Mouse (Mus musculus): Measurements from ENCODE around the gene Pcdh20. TPM values are rescaled to one million over a fixed set of nuclear protein-coding genes. Genes with fewer than 3 reads are reported as not detected.

The Pcdh20 gene
- polyA plus RNA-seq (2012; ENCODE audit: insufficient read depth, insufficient read length, low replicate concordance, missing spikeins): not detected in 2 replicates

DNA sequence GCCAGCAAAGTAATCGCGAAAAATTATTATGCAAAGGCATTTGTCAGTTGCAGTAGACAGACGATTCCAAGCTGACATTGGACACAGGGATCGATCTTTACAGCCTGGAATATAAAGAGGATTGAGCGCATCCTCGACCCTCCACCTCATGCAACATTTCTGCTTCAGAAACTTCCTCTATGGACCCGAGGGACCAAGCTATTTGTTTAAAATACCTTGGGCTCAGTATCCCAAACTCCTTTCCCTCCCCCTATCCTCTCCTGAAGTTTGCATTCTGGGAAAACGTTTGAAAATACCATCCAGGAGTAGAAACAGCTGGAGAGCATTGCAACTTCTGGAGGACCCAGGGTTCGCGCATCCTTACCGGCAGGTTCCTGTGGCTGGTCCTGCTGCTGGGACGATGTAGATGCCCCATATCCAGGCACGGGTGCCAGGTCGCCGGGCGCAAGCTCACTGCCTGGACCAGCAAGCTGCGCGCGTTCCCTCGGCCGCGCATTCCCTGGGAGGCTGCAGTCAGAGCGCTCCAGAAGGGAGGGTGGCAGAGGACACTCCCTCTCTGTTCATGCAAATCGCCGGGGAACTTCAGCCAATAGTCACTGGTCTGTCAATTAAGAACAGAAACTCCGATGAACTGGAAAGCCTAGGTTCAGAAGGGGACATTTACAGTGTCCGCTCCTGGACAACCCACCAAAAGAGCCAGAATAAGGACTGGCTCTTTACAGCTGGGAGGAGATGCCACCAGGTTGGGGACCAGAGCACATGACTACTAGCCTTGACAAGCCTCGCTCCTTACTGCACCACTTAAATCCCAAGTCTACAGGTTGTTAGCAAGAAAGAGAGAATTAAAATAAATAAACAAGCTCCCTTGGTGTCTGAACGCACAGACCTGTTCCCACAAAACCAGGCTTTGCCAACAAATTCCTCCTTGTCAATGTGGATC lies at the start of gene Pcdh20:
Gene Pcdh20 (minus strand): TSS at position 902 of the 940 bp plus-strand sequence.
- no peak for TF ChIP-seq POLR2A (IDR thresholded peaks at IDR 0.05; ENCODE audit: insufficient read depth, low read depth, low read length)
- no peak for TF ChIP-seq CTCF (IDR thresholded peaks at IDR 0.05; ENCODE audit: insufficient read depth, low read depth, low read length)
- 2% methylated on average over 29 of the region's 29 CpGs for WGBS
- Histone ChIP-seq H3K27ac (ENCODE audit: insufficient read depth, low read depth, low read length) (peak within 1 kb of the TSS; percentile 53; the same call in 1 of the 2 replicates), H3K4me3 (ENCODE audit: insufficient read depth, low read depth, low read length) (peak within 1 kb of the TSS; percentile 77), H3K4me1 (ENCODE audit: control insufficient read depth, insufficient read depth, low read length) (peaks cover 5% of the 10 kb centered on the region; the same call in 1 of the 2 replicates)

DNA sequence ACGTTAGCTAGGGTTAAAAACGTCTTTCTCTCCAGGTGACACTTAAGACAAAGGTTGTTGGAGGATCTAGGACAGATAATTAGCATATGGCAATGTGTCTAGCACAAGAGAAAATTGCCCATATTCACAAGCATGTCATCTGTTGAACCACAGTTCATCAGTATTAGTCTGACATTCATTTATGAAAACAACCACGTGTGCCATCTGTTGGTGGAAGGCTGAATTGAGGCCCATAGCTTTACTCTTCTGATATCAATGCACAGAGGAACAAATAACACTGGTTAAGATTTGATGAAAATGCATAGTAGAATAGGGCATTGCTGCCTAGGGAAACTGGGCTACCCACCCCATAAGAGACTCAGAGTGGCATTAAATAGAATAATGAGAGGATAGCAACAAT lies 8.7 kb upstream of the Pcdh20 start:
- Histone ChIP-seq H3K4me1 (ENCODE audit: control insufficient read depth, insufficient read depth, low read length) (no peaks in the 10 kb centered on the region), H3K27ac (ENCODE audit: insufficient read depth, low read depth, low read length) (no peak overlapping the region), H3K4me3 (ENCODE audit: insufficient read depth, low read depth, low read length) (no peak overlapping the region)
- WGBS: 39% methylated on average over 3 of the region's 3 CpGs
- TF ChIP-seq POLR2A (IDR thresholded peaks at IDR 0.05; ENCODE audit: insufficient read depth, low read depth, low read length): no peak
- no peak for TF ChIP-seq CTCF (IDR thresholded peaks at IDR 0.05; ENCODE audit: insufficient read depth, low read depth, low read length)

DNA sequence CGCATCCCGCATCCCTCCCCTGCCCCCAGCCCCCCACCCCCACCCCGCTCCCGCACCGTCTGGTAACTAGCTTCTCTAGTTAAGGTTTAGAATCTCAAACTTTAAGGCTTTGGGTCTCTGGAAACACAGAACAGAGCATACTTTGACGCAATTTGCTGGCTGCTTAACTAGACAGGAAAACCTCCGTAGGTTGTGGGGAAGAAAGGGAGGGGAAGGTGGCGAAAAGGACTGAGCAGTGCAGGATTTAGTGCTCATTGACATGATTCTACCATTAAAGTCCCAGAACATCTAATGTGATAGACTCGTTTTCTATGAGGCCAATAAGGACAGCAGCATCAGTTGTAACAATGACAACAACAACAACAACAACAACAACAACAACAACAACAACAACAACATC lies 1.2 kb downstream of the Pcdh20 start:
- H3K4me1 ChIP-seq (ENCODE audit: control insufficient read depth, insufficient read depth, low read length): peaks cover 5% of the 10 kb centered on the region; the same call in 1 of the 2 replicates
- TF ChIP-seq CTCF (IDR thresholded peaks at IDR 0.05; ENCODE audit: insufficient read depth, low read depth, low read length): no peak
- TF ChIP-seq POLR2A (IDR thresholded peaks at IDR 0.05; ENCODE audit: insufficient read depth, low read depth, low read length): no peak
- 2% methylated on average over 9 of the region's 9 CpGs for WGBS
- H3K27ac ChIP-seq (ENCODE audit: insufficient read depth, low read depth, low read length): peak overlapping the region; percentile 66; the same call in 1 of the 2 replicates
- peak overlapping the region; percentile 49 for H3K4me3 ChIP-seq (ENCODE audit: insufficient read depth, low read depth, low read length)

DNA sequence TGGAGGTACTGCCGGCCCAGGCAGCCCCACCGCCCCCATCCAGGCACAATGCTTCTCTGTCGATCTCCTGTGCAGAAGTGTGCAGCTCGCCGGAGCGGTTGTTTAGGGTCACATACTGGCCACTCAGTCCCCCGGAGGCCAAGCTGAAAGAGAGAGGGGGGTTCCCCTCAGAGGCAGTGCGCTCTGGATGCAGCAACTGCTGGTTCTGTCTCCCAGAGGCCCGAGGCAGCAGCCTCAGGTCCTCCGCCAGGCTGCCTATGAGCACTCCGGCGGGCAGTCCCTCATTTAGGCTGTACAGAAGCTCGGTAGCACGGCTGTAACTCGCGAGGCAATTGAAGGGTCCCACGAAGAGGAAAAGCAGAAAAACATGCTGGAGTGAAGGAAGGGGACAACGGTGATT lies 1.8 kb downstream of the Pcdh20 start:
- WGBS: 9% methylated on average over 18 of the region's 18 CpGs
- Histone ChIP-seq H3K4me3 (ENCODE audit: insufficient read depth, low read depth, low read length) (peak overlapping the region; percentile 49), H3K4me1 (ENCODE audit: control insufficient read depth, insufficient read depth, low read length) (peaks cover 5% of the 10 kb centered on the region; the same call in 1 of the 2 replicates), H3K27ac (ENCODE audit: insufficient read depth, low read depth, low read length) (peak overlapping the region; percentile 7; the same call in 1 of the 2 replicates)
- TF ChIP-seq CTCF (IDR thresholded peaks at IDR 0.05; ENCODE audit: insufficient read depth, low read depth, low read length): no peak
- TF ChIP-seq POLR2A (IDR thresholded peaks at IDR 0.05; ENCODE audit: insufficient read depth, low read depth, low read length): no peak

DNA sequence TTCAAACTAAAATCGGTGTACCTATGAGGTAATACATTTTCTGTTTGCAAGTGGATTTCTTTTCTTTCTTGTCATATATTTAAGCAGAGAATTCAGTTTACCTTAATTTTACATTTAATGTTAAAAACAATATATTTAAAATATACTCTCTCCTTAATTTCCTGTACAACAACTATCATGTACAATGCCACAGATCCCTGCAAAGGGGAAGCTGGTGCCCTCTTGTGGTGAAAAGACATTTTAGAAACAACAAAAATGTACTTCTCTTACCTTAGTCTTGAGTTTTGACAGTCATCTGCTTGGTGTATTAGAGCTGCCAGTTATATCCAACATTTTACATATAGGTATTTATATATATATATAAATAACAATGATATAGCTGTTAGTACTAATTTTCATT lies 4.8 kb downstream of the Pcdh20 start:
- no peak for TF ChIP-seq CTCF (IDR thresholded peaks at IDR 0.05; ENCODE audit: insufficient read depth, low read depth, low read length)
- no peak for TF ChIP-seq POLR2A (IDR thresholded peaks at IDR 0.05; ENCODE audit: insufficient read depth, low read depth, low read length)
- Histone ChIP-seq H3K4me1 (ENCODE audit: control insufficient read depth, insufficient read depth, low read length) (peaks cover 5% of the 10 kb centered on the region; the same call in 1 of the 2 replicates), H3K4me3 (ENCODE audit: insufficient read depth, low read depth, low read length) (no peak overlapping the region), H3K27ac (ENCODE audit: insufficient read depth, low read depth, low read length) (no peak overlapping the region)
- WGBS: 43% methylated on average over 1 of the region's 1 CpGs

DNA sequence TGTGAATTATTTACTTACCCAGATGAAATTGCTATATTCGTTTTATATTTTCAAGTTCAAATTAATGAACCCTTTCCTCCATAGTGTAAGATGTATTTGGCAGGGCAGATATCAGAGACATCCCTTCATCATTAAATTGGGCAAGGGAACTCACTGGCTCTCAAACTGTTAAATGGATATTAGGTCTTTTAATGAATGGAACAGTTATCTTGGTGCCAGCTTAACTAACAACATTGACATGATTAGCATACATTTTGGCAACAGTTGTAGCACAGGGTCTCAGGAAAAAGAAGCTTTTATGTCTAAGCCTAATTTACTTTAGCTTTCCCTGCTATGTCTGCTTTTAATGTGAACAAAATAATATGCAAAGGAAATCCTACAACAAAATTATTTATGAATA lies 6.8 kb downstream of the Pcdh20 start:
- TF ChIP-seq POLR2A (IDR thresholded peaks at IDR 0.05; ENCODE audit: insufficient read depth, low read depth, low read length) (no peak), CTCF (IDR thresholded peaks at IDR 0.05; ENCODE audit: insufficient read depth, low read depth, low read length) (no peak)
- Histone ChIP-seq H3K27ac (ENCODE audit: insufficient read depth, low read depth, low read length) (no peak overlapping the region), H3K4me1 (ENCODE audit: control insufficient read depth, insufficient read depth, low read length) (peaks cover 3% of the 10 kb centered on the region; the same call in 1 of the 2 replicates), H3K4me3 (ENCODE audit: insufficient read depth, low read depth, low read length) (no peak overlapping the region)
- WGBS: 34% methylated on average over 1 of the region's 1 CpGs

DNA sequence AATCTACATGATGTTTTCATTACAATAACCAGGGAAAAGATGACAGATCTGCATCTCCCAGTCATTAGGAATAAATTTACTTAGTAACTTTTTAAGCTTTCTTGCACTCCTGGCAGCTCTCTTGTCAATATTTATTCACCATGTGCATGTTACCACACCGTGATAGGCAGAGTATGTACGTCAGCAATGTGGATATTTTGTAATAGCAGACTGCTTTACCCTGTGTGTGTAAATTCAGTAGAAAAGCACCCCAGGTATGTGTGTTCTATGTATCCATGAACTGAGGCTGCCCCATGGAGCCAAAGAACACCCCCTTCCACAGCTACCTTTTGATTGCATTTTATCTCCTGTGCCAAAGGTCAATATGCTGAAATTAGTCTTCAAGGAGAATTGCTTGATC lies 7.8 kb downstream of the Pcdh20 start:
- no peak overlapping the region for H3K27ac ChIP-seq (ENCODE audit: insufficient read depth, low read depth, low read length)
- WGBS: 86% methylated on average over 2 of the region's 2 CpGs
- no peak for TF ChIP-seq CTCF (IDR thresholded peaks at IDR 0.05; ENCODE audit: insufficient read depth, low read depth, low read length)
- TF ChIP-seq POLR2A (IDR thresholded peaks at IDR 0.05; ENCODE audit: insufficient read depth, low read depth, low read length): no peak
- H3K4me3 ChIP-seq (ENCODE audit: insufficient read depth, low read depth, low read length): no peak overlapping the region
- no peaks in the 10 kb centered on the region for H3K4me1 ChIP-seq (ENCODE audit: control insufficient read depth, insufficient read depth, low read length)

DNA sequence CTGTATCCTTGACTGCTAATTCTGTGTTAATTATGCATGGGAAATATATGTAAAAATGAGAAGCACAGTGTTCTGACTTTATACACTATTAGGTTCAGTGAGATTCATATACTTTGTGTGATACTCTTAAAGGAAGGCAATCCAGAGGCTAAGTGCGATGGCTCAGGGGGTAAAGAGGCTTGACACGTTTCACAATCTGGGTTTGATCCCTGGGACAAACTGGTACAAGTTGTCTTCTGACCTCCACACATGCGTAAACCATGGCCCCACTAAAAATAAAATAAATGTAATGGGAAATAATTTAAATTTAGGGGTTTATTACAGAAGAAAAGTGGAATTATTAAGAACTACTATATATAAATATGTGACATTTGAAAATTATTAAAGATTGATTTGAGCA lies 8.3 kb downstream of the Pcdh20 start:
- no peak overlapping the region for H3K27ac ChIP-seq (ENCODE audit: insufficient read depth, low read depth, low read length)
- H3K4me1 ChIP-seq (ENCODE audit: control insufficient read depth, insufficient read depth, low read length): no peaks in the 10 kb centered on the region
- 91% methylated on average over 3 of the region's 3 CpGs for WGBS
- H3K4me3 ChIP-seq (ENCODE audit: insufficient read depth, low read depth, low read length): no peak overlapping the region
- no peak for TF ChIP-seq POLR2A (IDR thresholded peaks at IDR 0.05; ENCODE audit: insufficient read depth, low read depth, low read length)
- no peak for TF ChIP-seq CTCF (IDR thresholded peaks at IDR 0.05; ENCODE audit: insufficient read depth, low read depth, low read length)

DNA sequence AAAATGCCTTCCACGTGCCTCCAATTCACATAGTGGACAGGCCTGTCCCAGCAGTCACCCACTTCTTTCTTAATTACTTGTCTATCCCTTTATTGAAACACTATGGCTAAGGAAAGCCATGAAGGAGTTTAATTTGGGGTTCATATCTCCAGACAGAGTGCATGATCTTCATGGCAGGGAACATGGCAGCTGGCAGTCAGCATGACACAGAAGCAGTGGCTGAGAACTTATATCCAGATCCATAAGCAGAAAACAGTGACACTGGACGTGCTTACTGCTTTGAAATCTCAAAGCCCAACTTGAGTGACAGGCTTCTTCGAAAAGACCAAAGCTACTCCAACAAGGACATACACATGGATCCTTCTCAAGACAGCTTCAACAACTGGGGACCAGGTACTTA lies 10.5 kb downstream of the Pcdh20 start:
- 88% methylated on average over 3 of the region's 3 CpGs for WGBS
- no peak overlapping the region for H3K4me3 ChIP-seq (ENCODE audit: insufficient read depth, low read depth, low read length)
- TF ChIP-seq CTCF (IDR thresholded peaks at IDR 0.05; ENCODE audit: insufficient read depth, low read depth, low read length) (no peak), POLR2A (IDR thresholded peaks at IDR 0.05; ENCODE audit: insufficient read depth, low read depth, low read length) (no peak)
- H3K4me1 ChIP-seq (ENCODE audit: control insufficient read depth, insufficient read depth, low read length): no peaks in the 10 kb centered on the region
- H3K27ac ChIP-seq (ENCODE audit: insufficient read depth, low read depth, low read length): no peak overlapping the region
